Mouse (Mus musculus): ENCODE data around the gene Rsbn1l. TPM values are rescaled to one million over a fixed set of nuclear protein-coding genes. Genes with fewer than 3 reads are reported as not detected.

Gene Rsbn1l
- polyA plus RNA-seq, 1 experiment from 2014 or later, result 5.6 TPM

- 78% methylated on average over 4 of the region's 4 CpGs for WGBS
- Histone ChIP-seq H3K36me3 (replicated peaks; ENCODE audit: control insufficient read depth, insufficient read depth) (0 out of 2 replicates have a peak, but pooled peaks cover 3% of the 10 kb centered on the region), H3K9me3 (ENCODE audit: control insufficient read depth, low read length) (no peaks in the 10 kb centered on the region), H3K9ac (no peak overlapping the region), H3K4me1 (replicated peaks; ENCODE audit: control insufficient read depth, insufficient read depth, low read length) (peaks cover 19% of the 10 kb centered on the region), H3K4me2 (replicated peaks) (peak overlapping the region; percentile 67; the same call in 1 of the 2 replicates), H3K27ac (no peak overlapping the region), H3K4me3 (replicated peaks; ENCODE audit: low read length) (no peak overlapping the region), H3K27me3 (ENCODE audit: control insufficient read depth, insufficient read depth, low read length) (no peaks in the 10 kb centered on the region)
- DNase-seq (ENCODE audit: low spot score) (no peak), ATAC-seq (ENCODE audit: low FRiP score) (no peak)
Observed at GRCm38 (mm10) chr5:20884036-20884620, 72.1 kb downstream of the Rsbn1l start.

GRCm38 (mm10) chr5:20881915-20882800 is 74.0 kb downstream of the Rsbn1l start, which contains the start of the genes Phtf2 and Tmem60:
Gene Phtf2 (minus strand): TSS chr5:20882124.
Gene Tmem60 (plus strand): TSS chr5:20882191.
- under 1% methylated on average over 75 of the region's 94 CpGs for WGBS
- Histone ChIP-seq H3K9ac (peak within 1 kb of the TSS; percentile 85), H3K27me3 (ENCODE audit: control insufficient read depth, insufficient read depth, low read length) (no peaks in the 10 kb centered on the region), H3K36me3 (replicated peaks; ENCODE audit: control insufficient read depth, insufficient read depth) (no peaks in the 10 kb centered on the region), H3K4me1 (replicated peaks; ENCODE audit: control insufficient read depth, insufficient read depth, low read length) (peaks cover 22% of the 10 kb centered on the region), H3K27ac (peak within 1 kb of the TSS; percentile 94), H3K4me2 (replicated peaks) (peak within 1 kb of the TSS; percentile 67), H3K9me3 (ENCODE audit: control insufficient read depth, low read length) (no peaks in the 10 kb centered on the region), H3K4me3 (replicated peaks; ENCODE audit: low read length) (peak within 1 kb of the TSS; percentile 76)
- DNase-seq (ENCODE audit: low spot score) (peak; percentile 98), ATAC-seq (ENCODE audit: low FRiP score) (peak; percentile 99)

GRCm38 (mm10) chr5:20880797-20881775 is 75.1 kb downstream of the Rsbn1l start:
- peak; percentile 13; the same call in 1 of the 2 replicates for ATAC-seq (ENCODE audit: low FRiP score)

GRCm38 (mm10) chr5:20880386-20880785 is 75.8 kb downstream of the Rsbn1l start:
- Histone ChIP-seq H3K9ac (peak overlapping the region; percentile 85), H3K4me1 (replicated peaks; ENCODE audit: control insufficient read depth, insufficient read depth, low read length) (peaks cover 22% of the 10 kb centered on the region), H3K27ac (no peak overlapping the region), H3K27me3 (ENCODE audit: control insufficient read depth, insufficient read depth, low read length) (no peaks in the 10 kb centered on the region), H3K4me3 (replicated peaks; ENCODE audit: low read length) (peak overlapping the region; percentile 76), H3K9me3 (ENCODE audit: control insufficient read depth, low read length) (no peaks in the 10 kb centered on the region), H3K36me3 (replicated peaks; ENCODE audit: control insufficient read depth, insufficient read depth) (no peaks in the 10 kb centered on the region), H3K4me2 (replicated peaks) (peak overlapping the region; percentile 62)
- 78% methylated on average over 2 of the region's 2 CpGs for WGBS
- no peak for DNase-seq (ENCODE audit: low spot score)
- no peak for ATAC-seq (ENCODE audit: low FRiP score)

More at GRCm38 (mm10) chr5:20880797-20881775, 75.1 kb downstream of the Rsbn1l start:
- Histone ChIP-seq H3K27ac (peak overlapping the region; percentile 94), H3K9me3 (ENCODE audit: control insufficient read depth, low read length) (no peaks in the 10 kb centered on the region), H3K36me3 (replicated peaks; ENCODE audit: control insufficient read depth, insufficient read depth) (no peaks in the 10 kb centered on the region), H3K4me1 (replicated peaks; ENCODE audit: control insufficient read depth, insufficient read depth, low read length) (peaks cover 22% of the 10 kb centered on the region), H3K9ac (peak overlapping the region; percentile 85), H3K27me3 (ENCODE audit: control insufficient read depth, insufficient read depth, low read length) (no peaks in the 10 kb centered on the region), H3K4me2 (replicated peaks) (peak overlapping the region; percentile 62), H3K4me3 (replicated peaks; ENCODE audit: low read length) (peak overlapping the region; percentile 76)
- WGBS, result 3% methylated on average over 25 of the region's 64 CpGs
- peak; percentile 48 for DNase-seq (ENCODE audit: low spot score)

GRCm38 (mm10) chr5:20876934-20877426 is 79.2 kb downstream of the Rsbn1l start:
- no peak overlapping the region for H3K4me3 ChIP-seq (replicated peaks; ENCODE audit: low read length)
- no peaks in the 10 kb centered on the region for H3K9me3 ChIP-seq (ENCODE audit: control insufficient read depth, low read length)
- H3K27ac ChIP-seq, result no peak overlapping the region
- H3K36me3 ChIP-seq (replicated peaks; ENCODE audit: control insufficient read depth, insufficient read depth), result no peaks in the 10 kb centered on the region
- H3K27me3 ChIP-seq (ENCODE audit: control insufficient read depth, insufficient read depth, low read length), result no peaks in the 10 kb centered on the region
- H3K9ac ChIP-seq, result no peak overlapping the region
- DNase-seq (ENCODE audit: low spot score) (no peak), ATAC-seq (ENCODE audit: low FRiP score) (no peak)
- no peak overlapping the region for H3K4me2 ChIP-seq (replicated peaks)
- WGBS, result 79% methylated on average over 1 of the region's 1 CpGs
- H3K4me1 ChIP-seq (replicated peaks; ENCODE audit: control insufficient read depth, insufficient read depth, low read length), result peaks cover 8% of the 10 kb centered on the region

GRCm38 (mm10) chr5:20873146-20873545 is 83.1 kb downstream of the Rsbn1l start:
- Histone ChIP-seq H3K4me3 (replicated peaks; ENCODE audit: low read length) (no peak overlapping the region), H3K9me3 (ENCODE audit: control insufficient read depth, low read length) (no peaks in the 10 kb centered on the region; the same call in 1 of the 2 replicates), H3K4me2 (replicated peaks) (no peak overlapping the region), H3K36me3 (replicated peaks; ENCODE audit: control insufficient read depth, insufficient read depth) (no peaks in the 10 kb centered on the region), H3K27me3 (ENCODE audit: control insufficient read depth, insufficient read depth, low read length) (no peaks in the 10 kb centered on the region), H3K27ac (no peak overlapping the region), H3K9ac (no peak overlapping the region), H3K4me1 (replicated peaks; ENCODE audit: control insufficient read depth, insufficient read depth, low read length) (no peaks in the 10 kb centered on the region)
- DNase-seq (ENCODE audit: low spot score), result no peak
- WGBS, result 86% methylated on average over 1 of the region's 1 CpGs
- no peak for ATAC-seq (ENCODE audit: low FRiP score)

GRCm38 (mm10) chr5:20865193-20865755 is 90.9 kb downstream of the Rsbn1l start:
- ATAC-seq (ENCODE audit: low FRiP score) (no peak), DNase-seq (ENCODE audit: low spot score) (no peak)
- Histone ChIP-seq H3K36me3 (replicated peaks; ENCODE audit: control insufficient read depth, insufficient read depth) (no peaks in the 10 kb centered on the region), H3K27ac (no peak overlapping the region), H3K9me3 (ENCODE audit: control insufficient read depth, low read length) (no peaks in the 10 kb centered on the region), H3K4me3 (replicated peaks; ENCODE audit: low read length) (no peak overlapping the region), H3K9ac (no peak overlapping the region), H3K4me2 (replicated peaks) (no peak overlapping the region), H3K4me1 (replicated peaks; ENCODE audit: control insufficient read depth, insufficient read depth, low read length) (no peaks in the 10 kb centered on the region), H3K27me3 (ENCODE audit: control insufficient read depth, insufficient read depth, low read length) (no peaks in the 10 kb centered on the region)
- 90% methylated on average over 2 of the region's 2 CpGs for WGBS

GRCm38 (mm10) chr5:20864216-20864969 is 91.8 kb downstream of the Rsbn1l start:
- no peak for ATAC-seq (ENCODE audit: low FRiP score)
- Histone ChIP-seq H3K4me3 (replicated peaks; ENCODE audit: low read length) (no peak overlapping the region), H3K4me2 (replicated peaks) (no peak overlapping the region), H3K9me3 (ENCODE audit: control insufficient read depth, low read length) (no peaks in the 10 kb centered on the region), H3K4me1 (replicated peaks; ENCODE audit: control insufficient read depth, insufficient read depth, low read length) (no peaks in the 10 kb centered on the region), H3K27ac (no peak overlapping the region), H3K9ac (no peak overlapping the region), H3K36me3 (replicated peaks; ENCODE audit: control insufficient read depth, insufficient read depth) (no peaks in the 10 kb centered on the region), H3K27me3 (ENCODE audit: control insufficient read depth, insufficient read depth, low read length) (no peaks in the 10 kb centered on the region)
- WGBS, result 77% methylated on average over 4 of the region's 4 CpGs
- DNase-seq (ENCODE audit: low spot score), result no peak

Data from hindbrain, embryonic 14.5 days (tissue).